Mouse (Mus musculus) forebrain, postnatal 0 days (tissue): ENCODE results near the gene Gm8246. TPM values are rescaled to one million over a fixed set of nuclear protein-coding genes. Genes with fewer than 3 reads are reported as not detected.
"Not testable (repeated sequence)": the region's sequence is repeated elsewhere in the genome, so short reads cannot be mapped to it uniquely, and the experiment has no call there.

Source experiments
- ATAC-seq: fragments of 200-750 bp; cut with Nextera tagmentation; 2 replicates; pipeline ENCODE4 v1.8.0; 2017; ENCODE audit warnings: mild to moderate bottlenecking, moderate library complexity
- DNase-seq: peaks from one replicate; pipeline ENCODE4 v3.0.0-alpha.2; 2015
- H3K27ac ChIP-seq: fragments of 300-500 bp; sonication (generic); 2 replicates; pipeline ENCODE4 v1.5.1; 2014; ENCODE audit warnings: low read depth, mild to moderate bottlenecking, antibody characterized with exemption, low read length, moderate library complexity, mixed read lengths
- H3K27me3 ChIP-seq: fragments of 300-500 bp; sonication (generic); 2 replicates; pipeline ENCODE4 v1.6.1; 2014; ENCODE audit warnings: mild to moderate bottlenecking, low read length, mixed read lengths; ENCODE audit not compliant: insufficient read depth
- H3K36me3 ChIP-seq: fragments of 300-500 bp; sonication (generic); 2 replicates; pipeline ENCODE4 v1.6.1; 2014; ENCODE audit warnings: mild to moderate bottlenecking, moderate library complexity; ENCODE audit not compliant: insufficient read depth
- H3K4me1 ChIP-seq: fragments of 300-500 bp; sonication (generic); 2 replicates; pipeline ENCODE4 v1.6.1; 2014; ENCODE audit warnings: antibody characterized with exemption; ENCODE audit not compliant: insufficient read depth
- H3K4me2 ChIP-seq: fragments of 300-500 bp; sonication (generic); 2 replicates; pipeline ENCODE4 v1.6.1; 2014; ENCODE audit warnings: low read depth, mild to moderate bottlenecking, moderate library complexity
- H3K4me3 ChIP-seq: fragments of 300-500 bp; sonication (generic); 2 replicates; pipeline ENCODE4 v1.5.1; 2014; ENCODE audit warnings: low read depth, low read length, mixed read lengths
- H3K9ac ChIP-seq: fragments of 300-500 bp; sonication (generic); 2 replicates; pipeline ENCODE4 v1.6.1; 2014; ENCODE audit warnings: mild to moderate bottlenecking
- H3K9me3 ChIP-seq: fragments of 300-500 bp; sonication (generic); 2 replicates; pipeline ENCODE4 v1.6.1; 2016; ENCODE audit warnings: low read length
- WGBS: fragments of 180-500 bp; shearing (Covaris S2); extraction: QIAGEN DNeasy Blood & Tissue Kit; methylation state at CpG from one replicate; pipeline ENCODE4 v1.1.7; 2014; 5-methylcytosine and 5-hydroxymethylcytosine counted together
- polyA plus RNA-seq: library from polyadenylated mRNA; unstranded; fragments of >200 nt; fragmentation: Nextera tagmentation; extraction: Ambion mirVana; gene quantifications from 2 replicates; pipeline ENCODE4 v1.2.1, GENCODE M21; 2015
- total RNA-seq: library from RNA; depleted of rRNA; stranded (reverse); fragments of >200 nt; gene quantifications from 2 replicates; pipeline ENCODE4 v1.2.3, GENCODE M21; 2014; rRNA removed

The Gm8246 gene
- total RNA-seq (not detected in 2 replicates), polyA plus RNA-seq (not detected in 2 replicates)

GRCm38 (mm10) chr14:5477730-5478129, at the start of gene Gm8246:
Gene Gm8246, minus strand, starts transcription at chr14:5477830.
- H3K9ac ChIP-seq, DNase-seq, H3K27me3 ChIP-seq, H3K9me3 ChIP-seq, H3K36me3 ChIP-seq, H3K4me3 ChIP-seq, ATAC-seq, H3K27ac ChIP-seq, H3K4me2 ChIP-seq, H3K4me1 ChIP-seq: not testable (repeated sequence)
- WGBS: no CpG with 5 or more reads among the region's 3 CpGs

DNA sequence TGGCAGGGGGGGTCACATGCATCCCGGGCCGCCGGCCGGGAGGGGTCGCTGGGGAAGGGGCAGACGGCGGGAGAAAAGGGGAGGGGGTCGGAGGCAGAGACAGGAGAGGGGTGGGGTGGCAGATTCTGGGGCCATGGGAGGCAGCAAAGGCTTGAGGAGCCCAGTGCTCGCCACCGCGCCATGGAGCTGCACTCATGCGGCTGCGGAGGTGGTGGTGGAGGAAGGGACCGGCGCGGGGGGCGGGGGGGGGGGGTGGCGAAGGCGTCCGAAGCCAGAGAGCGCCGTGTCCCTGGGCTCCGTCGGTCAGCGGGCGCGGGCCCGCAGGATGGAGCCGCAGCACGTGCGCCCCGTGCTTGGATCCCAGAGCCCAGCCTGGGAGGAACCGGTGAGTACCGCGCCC, 23.7 kb upstream of the Gm8246 start, which contains the start of gene Gm3488:
TSS of gene Gm3488 (plus strand) at position 301 of the 400 bp plus-strand sequence.
- H3K9ac ChIP-seq, H3K4me1 ChIP-seq, ATAC-seq, H3K36me3 ChIP-seq, H3K4me3 ChIP-seq, DNase-seq, H3K9me3 ChIP-seq, H3K4me2 ChIP-seq, H3K27me3 ChIP-seq, H3K27ac ChIP-seq: not testable (repeated sequence)
- WGBS: no CpG with 5 or more reads among the region's 35 CpGs

DNA sequence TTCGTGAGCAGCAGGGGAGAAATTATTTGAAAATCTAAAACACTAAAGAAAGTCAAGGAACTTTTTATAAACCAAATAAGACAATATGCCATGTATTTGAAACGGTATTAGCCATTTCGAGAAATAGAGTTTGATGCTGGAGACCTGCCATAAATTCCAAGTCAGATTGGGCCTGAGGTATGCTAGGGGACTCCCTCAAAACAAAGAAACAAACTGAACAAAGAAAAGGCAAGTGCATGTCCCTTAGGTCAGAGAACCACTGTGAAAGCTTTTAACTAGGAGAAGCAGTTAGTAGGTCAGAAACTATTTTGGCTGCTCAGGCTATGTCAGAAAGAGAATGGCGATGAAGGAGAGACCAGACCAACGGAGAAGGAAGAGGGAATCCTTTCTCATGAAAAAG, 6.3 kb upstream of the Gm8246 start, which contains the start of gene Gm3187:
TSS of gene Gm3187 (plus strand) at position 301 of the 400 bp plus-strand sequence.
- not testable (repeated sequence) for H3K9ac ChIP-seq, ATAC-seq, DNase-seq, H3K4me2 ChIP-seq, H3K4me1 ChIP-seq, H3K27me3 ChIP-seq, H3K4me3 ChIP-seq, H3K36me3 ChIP-seq, H3K27ac ChIP-seq, H3K9me3 ChIP-seq
- 85% methylated on average over 4 of the region's 5 CpGs for WGBS

- ATAC-seq: peak; percentile 83
These were observed 17.2 kb downstream of the Gm8246 start for GRCm38 (mm10) chr14:5460469-5460868.

DNA sequence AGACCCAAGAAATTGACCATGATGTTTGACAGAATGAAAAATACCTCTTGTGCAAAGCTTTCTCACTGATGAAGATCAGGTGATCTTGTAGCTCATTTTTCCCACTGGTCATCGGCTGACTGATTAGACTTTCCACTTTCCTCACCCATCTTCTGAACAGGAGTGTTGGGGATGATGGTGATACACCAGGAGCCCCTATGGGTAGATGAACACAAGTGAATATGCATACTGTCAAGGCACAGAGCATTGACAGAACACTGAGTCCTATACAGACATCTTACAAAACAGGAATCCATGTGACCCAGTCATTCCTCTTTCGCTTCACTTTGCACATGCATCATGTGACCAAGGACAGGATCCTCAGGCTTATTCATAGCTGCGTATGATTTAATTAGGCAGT, 22.3 kb downstream of the Gm8246 start, which contains the start of gene Gm3194:
TSS of gene Gm3194 (minus strand) at position 101 of the 400 bp plus-strand sequence.
- H3K9ac ChIP-seq, DNase-seq, ATAC-seq, H3K4me1 ChIP-seq, H3K4me2 ChIP-seq, H3K36me3 ChIP-seq, H3K27me3 ChIP-seq, H3K4me3 ChIP-seq, H3K27ac ChIP-seq, H3K9me3 ChIP-seq: not testable (repeated sequence)
- no CpG with 5 or more reads among the region's 3 CpGs for WGBS

More at GRCm38 (mm10) chr14:5460469-5460868, 17.2 kb downstream of the Gm8246 start:
- not testable (repeated sequence) for H3K27ac ChIP-seq, H3K9me3 ChIP-seq, H3K27me3 ChIP-seq, DNase-seq, H3K9ac ChIP-seq, H3K4me2 ChIP-seq, H3K36me3 ChIP-seq, H3K4me1 ChIP-seq, H3K4me3 ChIP-seq
- WGBS: no CpG with 5 or more reads among the region's 19 CpGs

Other genes with a start within 250 kb of the Gm8246 start
- not detected in 2 replicates for gene Gm3526, start 217.2 kb downstream of the Gm8246 start, total RNA-seq
- 0.28 TPM in 1 of 2 replicates, not detected in the other for gene Gm3526, start 217.2 kb downstream of the Gm8246 start, polyA plus RNA-seq
- gene Gm3542, start 142.9 kb downstream of the Gm8246 start, total RNA-seq: not detected in 2 replicates
- gene Gm3542, start 142.9 kb downstream of the Gm8246 start, polyA plus RNA-seq: not detected in 2 replicates
- 1.4 TPM in 1 of 2 replicates, not detected in the other for gene Gm3500, start 88.8 kb downstream of the Gm8246 start, total RNA-seq
- 0.88 and 1.1 TPM in 2 replicates for gene Gm3500, start 88.8 kb downstream of the Gm8246 start, polyA plus RNA-seq
- 4.2 and 5.3 TPM in 2 replicates for gene Gm3194, start 22.4 kb downstream of the Gm8246 start, total RNA-seq
- 1.7 and 2.6 TPM in 2 replicates for gene Gm3194, start 22.4 kb downstream of the Gm8246 start, polyA plus RNA-seq
- not detected in 2 replicates for gene Gm3187, start 6.4 kb upstream of the Gm8246 start, total RNA-seq
- gene Gm3187, start 6.4 kb upstream of the Gm8246 start, polyA plus RNA-seq: not detected in 2 replicates
- gene Gm3488, start 23.8 kb upstream of the Gm8246 start, total RNA-seq: 13.4 and 15.3 TPM in 2 replicates
- gene Gm3488, start 23.8 kb upstream of the Gm8246 start, polyA plus RNA-seq: 18.6 and 21.5 TPM in 2 replicates
- 0.23 TPM in 1 of 2 replicates, not detected in the other for gene Gm3532, start 60.7 kb upstream of the Gm8246 start, total RNA-seq
- gene Gm3532, start 60.7 kb upstream of the Gm8246 start, polyA plus RNA-seq: not detected in 2 replicates
- not detected in 2 replicates for gene Gm8265, start 155.2 kb upstream of the Gm8246 start, total RNA-seq
- gene Gm8265, start 155.2 kb upstream of the Gm8246 start, polyA plus RNA-seq: not detected in 2 replicates
- gene Gm9603, start 209.6 kb upstream of the Gm8246 start, total RNA-seq: not detected in 2 replicates
- not detected in 2 replicates for gene Gm9603, start 209.6 kb upstream of the Gm8246 start, polyA plus RNA-seq